Mouse (Mus musculus): ENCODE results near the gene Rnf213. TPM values are rescaled to one million over a fixed set of nuclear protein-coding genes. Genes with fewer than 3 reads are reported as not detected.
A peak's percentile ranks its signal among the peaks of the same experiment; 100 is the strongest.

Gene Rnf213
- polyA plus RNA-seq, 1 experiment: 24.3 TPM

GRCm38 (mm10) chr11:119389851-119390270 lies 3.0 kb upstream of the Rnf213 start:
- Histone ChIP-seq H3K4me1 (ENCODE audit: control insufficient read depth, insufficient read depth, low read length) (peaks cover 25% of the 10 kb centered on the region), H3K4me3 (replicated peaks; ENCODE audit: extremely low read depth, low read depth, low read length) (peak overlapping the region; percentile 83)
- DNase-seq: no peak
- peak; percentile 48; the same call in 1 of the 2 replicates for TF ChIP-seq POLR2A (IDR thresholded peaks at IDR 0.05; ENCODE audit: borderline replicate concordance, extremely low read depth, low read depth, low read length)
- TF ChIP-seq CTCF (IDR thresholded peaks at IDR 0.05; ENCODE audit: insufficient read depth, low read length): no peak
- WGBS: 1% methylated on average over 35 of the region's 35 CpGs

GRCm38 (mm10) chr11:119390271-119391231 lies 2.3 kb upstream of the Rnf213 start:
- 2% methylated on average over 53 of the region's 53 CpGs for WGBS
- Histone ChIP-seq H3K4me3 (replicated peaks; ENCODE audit: extremely low read depth, low read depth, low read length) (peak overlapping the region; percentile 83), H3K4me1 (ENCODE audit: control insufficient read depth, insufficient read depth, low read length) (peaks cover 30% of the 10 kb centered on the region)
- DNase-seq: peak; percentile 86
- TF ChIP-seq CTCF (IDR thresholded peaks at IDR 0.05; ENCODE audit: insufficient read depth, low read length) (no peak), POLR2A (IDR thresholded peaks at IDR 0.05; ENCODE audit: borderline replicate concordance, extremely low read depth, low read depth, low read length) (peak; percentile 78; the same call in 1 of the 2 replicates)

GRCm38 (mm10) chr11:119391386-119392000 lies 1.4 kb upstream of the Rnf213 start:
- WGBS: 25% methylated on average over 7 of the region's 7 CpGs

DNA sequence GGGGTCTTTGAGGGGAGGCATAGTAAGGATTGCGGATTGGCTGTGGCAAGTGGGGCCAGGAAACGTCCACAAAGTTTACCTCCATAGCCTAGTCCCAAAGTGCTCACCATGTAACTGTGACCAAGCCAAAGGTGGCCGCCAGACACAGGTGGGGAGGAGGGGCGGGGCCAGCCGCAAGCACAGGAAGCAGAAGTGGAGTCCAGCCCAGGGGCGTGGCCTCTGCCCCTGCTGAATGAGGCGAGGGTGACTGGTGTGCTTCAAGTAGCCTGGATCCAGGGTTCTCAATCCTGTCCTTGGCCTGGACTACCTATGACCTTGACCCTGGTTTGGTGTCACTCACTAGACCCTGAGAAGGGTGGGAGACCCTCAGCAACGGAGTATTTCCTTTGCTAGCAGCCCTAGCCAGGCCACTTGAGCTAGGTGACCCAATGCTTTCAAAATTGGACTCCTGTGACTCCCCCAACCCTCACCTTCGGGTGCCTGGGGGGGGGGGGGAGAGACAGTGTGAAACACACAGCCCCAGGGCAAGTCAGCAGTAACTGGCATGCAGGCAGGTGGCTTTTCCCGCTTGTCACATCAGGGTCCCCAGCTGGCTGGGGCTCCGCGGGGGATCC lies 792 bp upstream of the Rnf213 start:
- peak; percentile 78 for DNase-seq
- Histone ChIP-seq H3K4me3 (replicated peaks; ENCODE audit: extremely low read depth, low read depth, low read length) (peak overlapping the region; percentile 25), H3K4me1 (ENCODE audit: control insufficient read depth, insufficient read depth, low read length) (peaks cover 37% of the 10 kb centered on the region)
- no peak for TF ChIP-seq CTCF (IDR thresholded peaks at IDR 0.05; ENCODE audit: insufficient read depth, low read length)
- TF ChIP-seq POLR2A (IDR thresholded peaks at IDR 0.05; ENCODE audit: borderline replicate concordance, extremely low read depth, low read depth, low read length): peak; percentile 26; the same call in 1 of the 2 replicates
- WGBS: 11% methylated on average over 12 of the region's 12 CpGs

More at GRCm38 (mm10) chr11:119391386-119392000, 1.4 kb upstream of the Rnf213 start:
- peaks cover 37% of the 10 kb centered on the region for H3K4me1 ChIP-seq (ENCODE audit: control insufficient read depth, insufficient read depth, low read length)
- H3K4me3 ChIP-seq (replicated peaks; ENCODE audit: extremely low read depth, low read depth, low read length): peak overlapping the region; percentile 25
- no peak for DNase-seq
- TF ChIP-seq CTCF (IDR thresholded peaks at IDR 0.05; ENCODE audit: insufficient read depth, low read length): no peak
- no peak for TF ChIP-seq POLR2A (IDR thresholded peaks at IDR 0.05; ENCODE audit: borderline replicate concordance, extremely low read depth, low read depth, low read length)

GRCm38 (mm10) chr11:119393483-119393804 lies 544 bp downstream of the Rnf213 start:
- Histone ChIP-seq H3K4me3 (replicated peaks; ENCODE audit: extremely low read depth, low read depth, low read length) (peak overlapping the region; percentile 78), H3K4me1 (ENCODE audit: control insufficient read depth, insufficient read depth, low read length) (peaks cover 37% of the 10 kb centered on the region)
- 11% methylated on average over 7 of the region's 7 CpGs for WGBS
- TF ChIP-seq POLR2A (IDR thresholded peaks at IDR 0.05; ENCODE audit: borderline replicate concordance, extremely low read depth, low read depth, low read length) (no peak), CTCF (IDR thresholded peaks at IDR 0.05; ENCODE audit: insufficient read depth, low read length) (no peak)
- DNase-seq: no peak

GRCm38 (mm10) chr11:119394210-119394609 lies 1.3 kb downstream of the Rnf213 start:
- Histone ChIP-seq H3K4me1 (ENCODE audit: control insufficient read depth, insufficient read depth, low read length) (peaks cover 37% of the 10 kb centered on the region), H3K4me3 (replicated peaks; ENCODE audit: extremely low read depth, low read depth, low read length) (peak overlapping the region; percentile 8)
- no peak for DNase-seq
- 36% methylated on average over 6 of the region's 6 CpGs for WGBS
- TF ChIP-seq POLR2A (IDR thresholded peaks at IDR 0.05; ENCODE audit: borderline replicate concordance, extremely low read depth, low read depth, low read length) (no peak), CTCF (IDR thresholded peaks at IDR 0.05; ENCODE audit: insufficient read depth, low read length) (no peak)

DNA sequence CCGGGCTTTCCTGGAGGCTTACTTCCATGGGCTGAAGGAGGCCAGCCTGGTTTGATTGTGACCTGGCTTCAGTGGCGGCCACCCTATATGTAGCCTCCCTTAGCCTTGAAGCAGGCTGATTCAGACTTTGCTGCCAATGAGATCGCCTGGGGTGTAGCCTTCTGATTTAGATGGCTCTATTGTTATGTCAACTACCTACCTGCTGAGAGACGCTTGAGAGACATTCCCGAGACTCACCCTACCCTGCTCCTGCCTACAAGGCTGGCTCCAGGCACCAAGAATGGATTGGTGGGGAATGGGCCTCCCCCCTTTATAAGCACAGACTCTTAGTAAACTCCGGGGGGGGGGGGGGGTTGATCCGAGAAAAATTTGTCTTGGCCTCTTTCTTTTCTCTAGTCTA lies 2.5 kb downstream of the Rnf213 start:
- no peak overlapping the region for H3K4me3 ChIP-seq (replicated peaks; ENCODE audit: extremely low read depth, low read depth, low read length)
- TF ChIP-seq CTCF (IDR thresholded peaks at IDR 0.05; ENCODE audit: insufficient read depth, low read length): no peak
- TF ChIP-seq POLR2A (IDR thresholded peaks at IDR 0.05; ENCODE audit: borderline replicate concordance, extremely low read depth, low read depth, low read length): no peak
- 41% methylated on average over 7 of the region's 7 CpGs for WGBS
- no peak for DNase-seq
- peaks cover 33% of the 10 kb centered on the region for H3K4me1 ChIP-seq (ENCODE audit: control insufficient read depth, insufficient read depth, low read length)

DNA sequence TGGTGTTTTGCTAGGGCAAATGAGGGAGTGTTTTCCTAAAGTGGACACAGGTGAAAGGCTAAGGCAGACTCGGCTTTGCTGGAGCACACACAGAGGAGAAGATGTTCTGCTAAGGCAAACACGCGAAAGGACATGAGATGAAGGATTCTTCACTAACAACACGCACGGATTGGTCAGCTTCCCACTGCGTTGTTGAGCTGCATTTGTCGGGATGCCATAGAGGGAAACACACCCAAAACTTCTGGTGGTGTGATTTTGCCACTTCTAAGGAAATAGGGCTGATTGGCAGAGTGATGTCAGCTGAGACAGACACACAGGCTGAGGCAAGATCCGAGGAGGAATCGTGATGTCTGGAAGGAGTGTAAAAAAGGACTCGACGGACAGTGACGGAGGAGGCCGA lies 3.0 kb downstream of the Rnf213 start:
- no peak for TF ChIP-seq CTCF (IDR thresholded peaks at IDR 0.05; ENCODE audit: insufficient read depth, low read length)
- no peak for TF ChIP-seq POLR2A (IDR thresholded peaks at IDR 0.05; ENCODE audit: borderline replicate concordance, extremely low read depth, low read depth, low read length)
- no peak for DNase-seq
- Histone ChIP-seq H3K4me3 (replicated peaks; ENCODE audit: extremely low read depth, low read depth, low read length) (no peak overlapping the region), H3K4me1 (ENCODE audit: control insufficient read depth, insufficient read depth, low read length) (peaks cover 33% of the 10 kb centered on the region)
- WGBS: 43% methylated on average over 13 of the region's 13 CpGs

- H3K4me3 ChIP-seq (replicated peaks; ENCODE audit: extremely low read depth, low read depth, low read length): no peak overlapping the region
- DNase-seq: no peak
- WGBS: 84% methylated on average over 7 of the region's 7 CpGs
- TF ChIP-seq CTCF (IDR thresholded peaks at IDR 0.05; ENCODE audit: insufficient read depth, low read length): no peak
- TF ChIP-seq POLR2A (IDR thresholded peaks at IDR 0.05; ENCODE audit: borderline replicate concordance, extremely low read depth, low read depth, low read length): no peak
- peaks cover 29% of the 10 kb centered on the region for H3K4me1 ChIP-seq (ENCODE audit: control insufficient read depth, insufficient read depth, low read length)
These were observed 3.6 kb downstream of the Rnf213 start for GRCm38 (mm10) chr11:119396461-119396860.
